Mouse (Mus musculus): ENCODE measurements around the gene Lipm.

Gene Lipm

GRCm38 (mm10) chr19:34165891-34166290, 65.2 kb downstream of the Lipm start, which contains the start of gene Ankrd22:
Gene Ankrd22, minus strand, starts transcription at chr19:34166053.
- DNase-seq (ENCODE audit: low spot score in 2 of 2) = no peak

- no peak for DNase-seq (ENCODE audit: low spot score in 2 of 2)
These were observed 65.7 kb downstream of the Lipm start for GRCm38 (mm10) chr19:34166386-34166785.

- DNase-seq (ENCODE audit: low spot score in 2 of 2) = no peak
These were observed 67.3 kb downstream of the Lipm start for GRCm38 (mm10) chr19:34167896-34168661.

- no peak for DNase-seq (ENCODE audit: low spot score in 2 of 2)
These were observed 68.4 kb downstream of the Lipm start for GRCm38 (mm10) chr19:34169121-34169520.

GRCm38 (mm10) chr19:34171167-34171566, 70.4 kb downstream of the Lipm start:
- DNase-seq (ENCODE audit: low spot score in 2 of 2) = no peak
